Mouse (Mus musculus): Measurements from ENCODE around the gene Trim69. TPM values are rescaled to one million over a fixed set of nuclear protein-coding genes. Genes with fewer than 3 reads are reported as not detected.

Gene Trim69
- polyA plus RNA-seq, 1 experiment from 2014 or later = not detected

DNA sequence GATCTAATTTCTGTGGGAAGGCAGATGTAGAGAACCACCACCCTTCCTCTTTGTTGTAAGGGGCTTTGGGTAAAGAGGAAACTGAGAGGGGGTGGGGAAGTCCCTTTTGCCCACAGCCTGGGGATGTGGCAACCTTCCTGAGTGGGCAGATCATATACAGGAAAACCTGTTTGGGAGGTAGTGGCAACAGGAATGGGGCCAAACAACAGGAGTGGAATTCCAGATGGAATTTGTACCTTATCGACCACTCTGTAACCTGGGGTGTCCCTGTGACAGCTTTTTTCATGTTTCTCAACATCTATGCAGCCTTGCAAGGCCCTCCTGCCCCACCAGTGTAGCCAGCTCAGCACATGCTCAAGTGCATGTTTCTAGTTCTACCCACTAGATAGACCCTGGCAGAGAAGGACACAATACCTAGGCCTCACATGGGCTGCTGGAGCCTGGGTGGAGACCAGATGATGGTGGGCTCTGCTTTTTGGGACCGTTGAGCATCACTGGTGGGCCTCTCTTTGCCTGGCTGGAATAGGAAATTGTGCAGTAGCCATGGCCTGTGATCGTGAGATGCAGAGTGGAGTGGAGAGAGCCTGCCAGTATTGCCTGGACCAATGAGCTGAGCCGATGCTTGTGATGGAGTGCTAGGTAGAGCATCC is 4.3 kb upstream of the Trim69 start:
- DNase-seq (ENCODE audit: low spot score) (no peak), ATAC-seq (replicated peaks; ENCODE audit: low FRiP score, low read depth) (no peak)
- WGBS = 93% methylated on average over 4 of the region's 4 CpGs
- no peak for TF ChIP-seq CTCF (IDR thresholded peaks at IDR 0.05; ENCODE audit: low read depth)
- no peaks in the 10 kb centered on the region for H3K4me1 ChIP-seq (replicated peaks; ENCODE audit: insufficient read depth, low read length)
- no peaks in the 10 kb centered on the region for H3K9me3 ChIP-seq (replicated peaks; ENCODE audit: low read length)
- no peak overlapping the region for H3K4me3 ChIP-seq (replicated peaks; ENCODE audit: low read depth, low read length)
- no peak overlapping the region for H3K27ac ChIP-seq
- H3K9ac ChIP-seq (ENCODE audit: low read depth, low read length) = no peak overlapping the region
- H3K4me2 ChIP-seq (ENCODE audit: low read length) = no peak overlapping the region
- peaks cover 14% of the 10 kb centered on the region; the same call in 1 of the 2 replicates for H3K36me3 ChIP-seq (ENCODE audit: insufficient read depth, low read length)
- H3K27me3 ChIP-seq (ENCODE audit: insufficient read depth, low read length) = no peaks in the 10 kb centered on the region

DNA sequence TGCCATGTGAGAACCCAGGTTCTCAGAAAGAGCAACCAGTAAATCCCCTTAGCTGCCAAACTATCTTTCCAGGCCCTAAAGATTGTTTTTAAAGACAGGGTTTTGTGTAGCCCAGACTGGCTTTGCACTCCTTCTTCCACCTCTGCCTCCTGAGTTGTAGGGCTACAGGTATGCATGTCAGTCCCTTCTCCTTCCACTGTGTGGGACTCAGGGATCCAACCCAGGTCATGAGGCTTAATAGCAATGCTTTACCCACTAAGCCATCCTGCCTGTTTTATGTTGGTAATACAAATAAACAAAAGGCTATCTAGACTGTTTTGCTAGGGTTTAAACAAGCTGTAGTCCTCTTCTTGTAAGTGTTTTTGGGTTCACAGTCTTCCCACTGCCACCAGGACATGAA is 2.9 kb upstream of the Trim69 start:
- no peak overlapping the region for H3K9ac ChIP-seq (ENCODE audit: low read depth, low read length)
- no peaks in the 10 kb centered on the region for H3K4me1 ChIP-seq (replicated peaks; ENCODE audit: insufficient read depth, low read length)
- no peak overlapping the region for H3K4me3 ChIP-seq (replicated peaks; ENCODE audit: low read depth, low read length)
- ATAC-seq (replicated peaks; ENCODE audit: low FRiP score, low read depth) (no peak), DNase-seq (ENCODE audit: low spot score) (no peak)
- H3K4me2 ChIP-seq (ENCODE audit: low read length) = no peak overlapping the region
- no peaks in the 10 kb centered on the region for H3K27me3 ChIP-seq (ENCODE audit: insufficient read depth, low read length)
- H3K9me3 ChIP-seq (replicated peaks; ENCODE audit: low read length) = no peaks in the 10 kb centered on the region
- H3K36me3 ChIP-seq (ENCODE audit: insufficient read depth, low read length) = peaks cover 5% of the 10 kb centered on the region; the same call in 1 of the 2 replicates
- no peak for TF ChIP-seq CTCF (IDR thresholded peaks at IDR 0.05; ENCODE audit: low read depth)
- H3K27ac ChIP-seq = no peak overlapping the region

DNA sequence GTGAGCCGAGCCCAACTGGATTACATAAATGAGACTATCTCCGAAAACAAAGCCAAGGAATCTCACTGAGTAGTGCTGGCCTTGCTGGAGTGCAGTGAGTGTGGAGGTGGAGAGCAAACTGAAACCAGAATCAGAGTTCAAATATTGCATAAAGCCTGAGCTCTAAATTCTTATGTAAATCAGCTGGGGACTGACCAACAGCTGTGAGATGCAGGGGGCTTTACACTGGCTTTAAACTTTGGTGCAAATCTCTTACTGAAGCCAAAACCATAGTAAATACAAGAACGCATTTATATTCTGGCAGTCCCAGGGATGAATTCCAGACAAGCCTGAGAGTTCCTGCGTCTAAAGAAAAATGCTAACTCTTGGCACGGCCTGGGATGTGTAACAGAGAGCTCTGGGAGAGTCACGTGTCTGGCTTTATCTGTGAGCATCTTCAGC is 2.1 kb upstream of the Trim69 start:
- H3K9me3 ChIP-seq (replicated peaks; ENCODE audit: low read length) = no peaks in the 10 kb centered on the region
- no peak for TF ChIP-seq CTCF (IDR thresholded peaks at IDR 0.05; ENCODE audit: low read depth)
- ATAC-seq (replicated peaks; ENCODE audit: low FRiP score, low read depth) (no peak), DNase-seq (ENCODE audit: low spot score) (peak; percentile 54)
- 53% methylated on average over 6 of the region's 6 CpGs for WGBS
- H3K27ac ChIP-seq = no peak overlapping the region
- no peak overlapping the region for H3K4me3 ChIP-seq (replicated peaks; ENCODE audit: low read depth, low read length)
- H3K9ac ChIP-seq (ENCODE audit: low read depth, low read length) = no peak overlapping the region
- H3K4me2 ChIP-seq (ENCODE audit: low read length) = no peak overlapping the region
- no peaks in the 10 kb centered on the region for H3K27me3 ChIP-seq (ENCODE audit: insufficient read depth, low read length)
- H3K4me1 ChIP-seq (replicated peaks; ENCODE audit: insufficient read depth, low read length) = no peaks in the 10 kb centered on the region
- H3K36me3 ChIP-seq (ENCODE audit: insufficient read depth, low read length) = peaks cover 5% of the 10 kb centered on the region; the same call in 1 of the 2 replicates

DNA sequence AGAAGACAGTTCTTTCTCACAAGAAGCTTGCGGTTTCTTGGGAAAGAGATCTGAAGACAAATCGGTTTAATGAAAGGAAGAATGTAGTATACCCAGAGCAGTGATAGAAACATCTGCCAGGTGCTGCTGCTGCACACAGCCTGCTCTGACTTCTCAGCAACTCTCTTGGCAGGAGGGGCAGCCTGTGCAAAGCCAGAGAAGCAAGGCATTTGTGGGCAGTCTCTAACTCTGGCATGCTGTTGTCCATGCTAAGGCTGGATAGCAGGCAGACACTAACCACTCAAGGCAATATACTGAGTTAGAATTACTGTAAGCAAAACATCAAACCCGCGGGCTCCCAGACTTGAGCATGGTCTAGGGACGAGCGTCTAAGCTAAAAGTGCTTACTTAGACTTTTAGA is 833 bp upstream of the Trim69 start:
- H3K9ac ChIP-seq (ENCODE audit: low read depth, low read length) = no peak overlapping the region
- no peak overlapping the region for H3K27ac ChIP-seq
- H3K4me1 ChIP-seq (replicated peaks; ENCODE audit: insufficient read depth, low read length) = no peaks in the 10 kb centered on the region
- TF ChIP-seq CTCF (IDR thresholded peaks at IDR 0.05; ENCODE audit: low read depth) = no peak
- H3K9me3 ChIP-seq (replicated peaks; ENCODE audit: low read length) = no peaks in the 10 kb centered on the region
- H3K27me3 ChIP-seq (ENCODE audit: insufficient read depth, low read length) = no peaks in the 10 kb centered on the region
- DNase-seq (ENCODE audit: low spot score) = no peak
- no peak overlapping the region for H3K4me2 ChIP-seq (ENCODE audit: low read length)
- WGBS = 62% methylated on average over 6 of the region's 6 CpGs
- no peak overlapping the region for H3K4me3 ChIP-seq (replicated peaks; ENCODE audit: low read depth, low read length)
- H3K36me3 ChIP-seq (ENCODE audit: insufficient read depth, low read length) = peaks cover 5% of the 10 kb centered on the region; the same call in 1 of the 2 replicates
- ATAC-seq (replicated peaks; ENCODE audit: low FRiP score, low read depth) = no peak

DNA sequence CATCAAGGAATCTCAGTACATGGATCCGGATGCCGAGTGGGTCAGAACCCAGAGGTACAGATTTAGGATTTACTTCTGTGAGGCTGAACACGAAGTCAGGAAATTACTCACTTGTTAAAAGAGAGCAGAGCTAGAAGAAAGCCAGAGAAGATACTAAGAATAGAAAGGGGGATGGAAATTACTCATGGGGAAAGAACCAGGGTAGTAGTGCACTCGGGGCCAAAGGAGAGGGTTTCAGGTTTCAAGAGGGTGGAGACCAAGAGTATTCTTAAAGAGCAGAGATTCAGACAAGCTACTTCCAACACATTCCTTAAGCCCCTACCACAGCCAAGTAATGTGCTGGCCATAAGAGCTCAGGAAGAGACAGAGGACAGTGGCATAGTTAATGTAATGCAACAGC is 1.0 kb downstream of the Trim69 start:
- no peaks in the 10 kb centered on the region for H3K4me1 ChIP-seq (replicated peaks; ENCODE audit: insufficient read depth, low read length)
- H3K9ac ChIP-seq (ENCODE audit: low read depth, low read length) = no peak overlapping the region
- H3K27me3 ChIP-seq (ENCODE audit: insufficient read depth, low read length) = no peaks in the 10 kb centered on the region
- DNase-seq (ENCODE audit: low spot score) (peak; percentile 75), ATAC-seq (replicated peaks; ENCODE audit: low FRiP score, low read depth) (0 out of 2 replicates have a peak, but pooled peaks have one; percentile 42)
- no peak overlapping the region for H3K4me3 ChIP-seq (replicated peaks; ENCODE audit: low read depth, low read length)
- H3K4me2 ChIP-seq (ENCODE audit: low read length) = no peak overlapping the region
- 16% methylated on average over 4 of the region's 4 CpGs for WGBS
- no peak for TF ChIP-seq CTCF (IDR thresholded peaks at IDR 0.05; ENCODE audit: low read depth)
- H3K27ac ChIP-seq = no peak overlapping the region
- H3K9me3 ChIP-seq (replicated peaks; ENCODE audit: low read length) = no peaks in the 10 kb centered on the region
- no peaks in the 10 kb centered on the region for H3K36me3 ChIP-seq (ENCODE audit: insufficient read depth, low read length)

DNA sequence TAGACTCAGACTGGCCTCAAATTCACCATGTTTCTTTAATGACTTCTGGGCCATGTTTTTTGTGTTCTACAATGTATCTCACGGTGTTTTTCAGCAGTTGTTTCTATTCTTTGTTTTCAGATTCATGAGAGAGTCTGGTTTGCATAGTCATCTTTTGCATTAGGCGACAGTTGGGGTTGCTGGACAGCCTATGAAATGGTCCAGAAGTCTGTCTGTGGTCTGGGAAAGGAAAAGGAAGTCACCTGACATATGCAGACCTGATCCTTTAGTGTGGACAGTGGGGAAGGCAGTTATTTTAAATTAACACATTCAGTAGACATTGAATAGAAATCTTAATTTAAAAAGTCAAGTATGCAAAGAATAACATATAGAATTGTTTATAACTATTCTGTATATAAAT is 2.0 kb downstream of the Trim69 start:
- H3K4me3 ChIP-seq (replicated peaks; ENCODE audit: low read depth, low read length) = no peak overlapping the region
- ATAC-seq (replicated peaks; ENCODE audit: low FRiP score, low read depth) (no peak), DNase-seq (ENCODE audit: low spot score) (no peak)
- H3K9ac ChIP-seq (ENCODE audit: low read depth, low read length) = no peak overlapping the region
- no peaks in the 10 kb centered on the region for H3K9me3 ChIP-seq (replicated peaks; ENCODE audit: low read length)
- no peaks in the 10 kb centered on the region for H3K36me3 ChIP-seq (ENCODE audit: insufficient read depth, low read length)
- H3K27ac ChIP-seq = no peak overlapping the region
- no peak for TF ChIP-seq CTCF (IDR thresholded peaks at IDR 0.05; ENCODE audit: low read depth)
- H3K4me1 ChIP-seq (replicated peaks; ENCODE audit: insufficient read depth, low read length) = no peaks in the 10 kb centered on the region
- WGBS = 80% methylated on average over 2 of the region's 2 CpGs
- H3K4me2 ChIP-seq (ENCODE audit: low read length) = no peak overlapping the region
- H3K27me3 ChIP-seq (ENCODE audit: insufficient read depth, low read length) = no peaks in the 10 kb centered on the region

All from kidney, postnatal 0 days (tissue).